Mouse (Mus musculus): ENCODE measurements at regions not wholly inside any gene's neighbourhood (a gene's known extent, or its start where the extent isn't known, plus 50 kb on each side); places are given as distances from the start of the nearest gene placed in this dataset.

- DNase-seq (ENCODE audit: low spot score): no peak
Measured at GRCm38 (mm10) chr11:57899335-57899734, 66.7 kb upstream of the Hand1 start.

GRCm38 (mm10) chr11:57895497-57895896 is 62.9 kb upstream of the Hand1 start:
- DNase-seq (ENCODE audit: low spot score): no peak

GRCm38 (mm10) chr11:57882736-57883635 is 50.4 kb upstream of the Hand1 start:
- DNase-seq (ENCODE audit: low spot score): no peak
